Mouse (Mus musculus) ES-E14 (cell line): ENCODE data around the gene Ndufs8. TPM values are rescaled to one million over a fixed set of nuclear protein-coding genes. Genes with fewer than 3 reads are reported as not detected.

ENCODE experiments used
- DNase-seq: peaks from one replicate; pipeline ENCODE4 v3.0.0-alpha.2; 2013; ENCODE audit warnings: low read depth, low spot score
- H3K27ac ChIP-seq: 2 replicates; pipeline ENCODE4 v1.5.1; 2012; ENCODE audit warnings: low read depth, mild to moderate bottlenecking, low read length, moderate library complexity, mixed read lengths; ENCODE audit not compliant: poor library complexity, insufficient read depth, severe bottlenecking
- H3K36me3 ChIP-seq: 2 replicates; pipeline ENCODE4 v1.6.1; 2012; ENCODE audit warnings: mild to moderate bottlenecking, low read length, moderate library complexity, mixed read lengths; ENCODE audit not compliant: control insufficient read depth, poor library complexity, insufficient read depth, severe bottlenecking
- H3K4me1 ChIP-seq, 2 experiments: fragments of 150-350 bp in 1 of 2; sonication (generic) in 1 of 2; 2 replicates each; pipeline ENCODE4 v1.6.1; 2012; ENCODE audit warnings: low read length in 2 of 2, mild to moderate bottlenecking in 1 of 2, mixed read lengths in 1 of 2; ENCODE audit not compliant: control insufficient read depth in 2 of 2, insufficient read depth in 2 of 2, poor library complexity in 1 of 2
- H3K4me3 ChIP-seq, 2 experiments: fragments of 150-350 bp in 1 of 2; sonication (generic) in 1 of 2; 2 replicates each; pipeline ENCODE4 v1.5.1; 2012; ENCODE audit warnings: low read length in 2 of 2, low read depth in 1 of 2, mild to moderate bottlenecking in 1 of 2, mixed read lengths in 1 of 2; ENCODE audit not compliant: insufficient read depth in 1 of 2, poor library complexity in 1 of 2, severe bottlenecking in 1 of 2
- H3K9ac ChIP-seq: 2 replicates; pipeline ENCODE4 v1.6.1; 2012; ENCODE audit warnings: low read depth, mild to moderate bottlenecking, low read length, mixed read lengths; ENCODE audit not compliant: poor library complexity, insufficient read depth, severe bottlenecking
- H3K9me3 ChIP-seq: fragments of 150-350 bp; sonication (generic); 2 replicates; pipeline ENCODE4 v1.6.1; 2012; ENCODE audit warnings: low read depth, mild to moderate bottlenecking, low read length; ENCODE audit not compliant: control insufficient read depth, insufficient read depth
- CHD2 ChIP-seq: IDR thresholded peaks from 2 replicates; pipeline ENCODE4 v1.6.1; 2014; ENCODE audit warnings: mild to moderate bottlenecking, low read depth, low read length, inconsistent platforms
- HCFC1 ChIP-seq: IDR thresholded peaks from 2 replicates; pipeline ENCODE4 v1.6.1; 2012; ENCODE audit warnings: low read length, inconsistent platforms, borderline replicate concordance; ENCODE audit not compliant: insufficient read depth
- MAFK ChIP-seq: IDR thresholded peaks from 2 replicates; pipeline ENCODE4 v1.6.1; 2014; ENCODE audit warnings: mild to moderate bottlenecking, low read depth, low read length, inconsistent platforms; ENCODE audit not compliant: insufficient read depth
- ZC3H11A ChIP-seq: IDR thresholded peaks from 2 replicates; pipeline ENCODE4 v1.6.1; 2012; ENCODE audit warnings: low read depth, mild to moderate bottlenecking, inconsistent platforms, low read length, borderline replicate concordance
- ZNF384 ChIP-seq: IDR thresholded peaks from 2 replicates; pipeline ENCODE4 v1.6.1; 2012; ENCODE audit warnings: low read depth, low read length, inconsistent platforms
- in situ Hi-C, 2 experiments: fragments of 600-800 bp; cut with MboI; formaldehyde crosslinking; loops; one replicate each; pipeline ENCODE4 v1.15.1; 2025; ENCODE audit warnings: low sequenced_read_pairs in 2 of 2, inconsistent platforms in 1 of 2; ENCODE audit not compliant: unreplicated experiment in 2 of 2
- total RNA-seq: library from RNA; depleted of rRNA; stranded (reverse); fragments of 300-350 nt; gene quantifications from 2 replicates; pipeline ENCODE4 v1.2.3, GENCODE M21; 2012

Gene Ndufs8
- total RNA-seq, 1 experiment, result 134 TPM

DNA sequence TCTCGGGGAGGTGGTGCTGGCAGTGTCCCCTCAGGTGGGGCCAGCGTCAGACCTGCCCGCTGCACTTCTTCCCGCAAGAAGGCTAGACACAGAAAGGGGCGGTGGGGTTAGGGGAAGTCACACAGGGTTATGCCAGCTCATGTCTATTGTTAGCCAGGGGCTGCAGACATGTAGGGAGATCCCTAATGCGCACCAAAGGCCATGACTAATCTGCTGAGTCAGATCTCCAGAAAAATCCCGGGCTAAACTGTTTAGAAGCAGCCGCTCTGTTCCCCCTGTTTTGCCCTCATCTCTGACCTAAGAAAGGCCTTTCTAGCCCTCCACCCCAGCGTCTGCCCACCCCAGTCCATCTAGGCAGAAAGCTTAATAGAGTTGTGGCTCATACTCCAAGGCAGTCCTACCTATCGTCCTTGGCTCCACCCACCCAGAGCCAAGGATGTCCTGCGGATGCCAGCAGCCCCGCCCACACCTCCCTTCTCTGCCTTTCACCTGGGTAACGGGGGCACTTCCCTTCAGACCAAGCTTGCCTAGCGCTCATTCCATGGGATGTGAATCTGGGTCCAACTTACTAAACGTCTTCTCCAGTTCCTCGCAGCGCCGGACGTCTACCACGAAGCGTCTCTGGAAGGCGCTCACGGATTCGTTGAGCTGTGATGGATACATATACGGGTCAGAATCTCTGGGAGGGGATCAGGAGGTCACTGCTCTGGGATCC lies 8.8 kb downstream of the Ndufs8 start:
- Histone ChIP-seq H3K27ac (no peak overlapping the region), H3K36me3 (peaks cover 6% of the 10 kb centered on the region), H3K9me3 (no peaks in the 10 kb centered on the region), H3K4me1 (peaks cover 3 to 31% of the 10 kb centered on the region in 2 experiments; a peak in 3 of 4 replicates), H3K4me3 (peak overlapping the region; percentile 48 to 51), H3K9ac (peak overlapping the region; percentile 30; the same call in 1 of the 2 replicates)
- TF ChIP-seq CHD2 (no peak), MAFK (peak; percentile 89)
- in situ Hi-C loops, result no loop called here
- no peak for DNase-seq

DNA sequence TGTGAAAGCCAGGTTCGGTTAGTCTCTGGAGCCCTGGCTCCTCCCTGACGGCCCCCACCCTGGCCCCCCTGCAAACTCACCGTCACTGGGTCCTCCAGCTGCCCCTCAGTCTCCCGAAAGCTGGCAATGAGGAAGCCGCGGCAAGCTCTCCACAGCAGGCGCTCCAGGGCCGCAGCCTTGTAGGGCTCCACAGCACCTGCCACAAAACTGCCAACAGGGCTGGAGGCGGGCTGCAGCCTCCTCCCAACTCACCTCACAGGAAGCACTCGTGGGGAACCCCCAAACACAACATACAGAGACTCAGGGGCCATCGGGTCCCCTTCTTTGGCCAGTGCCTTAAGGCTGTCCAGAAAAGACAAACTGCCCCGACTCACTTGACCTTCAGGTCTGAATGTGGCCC lies 9.6 kb downstream of the Ndufs8 start:
- Histone ChIP-seq H3K27ac (no peak overlapping the region), H3K36me3 (no peaks in the 10 kb centered on the region), H3K4me1 (peaks cover 3 to 31% of the 10 kb centered on the region in 2 experiments; a peak in 3 of 4 replicates), H3K4me3 (no peak overlapping the region), H3K9ac (no peak overlapping the region), H3K9me3 (no peaks in the 10 kb centered on the region)
- no peak for TF ChIP-seq CHD2
- no peak for TF ChIP-seq ZC3H11A
- TF ChIP-seq MAFK, result no peak
- TF ChIP-seq HCFC1, result no peak
- no peak for TF ChIP-seq ZNF384
- in situ Hi-C loops, result no loop called here
- DNase-seq, result no peak

DNA sequence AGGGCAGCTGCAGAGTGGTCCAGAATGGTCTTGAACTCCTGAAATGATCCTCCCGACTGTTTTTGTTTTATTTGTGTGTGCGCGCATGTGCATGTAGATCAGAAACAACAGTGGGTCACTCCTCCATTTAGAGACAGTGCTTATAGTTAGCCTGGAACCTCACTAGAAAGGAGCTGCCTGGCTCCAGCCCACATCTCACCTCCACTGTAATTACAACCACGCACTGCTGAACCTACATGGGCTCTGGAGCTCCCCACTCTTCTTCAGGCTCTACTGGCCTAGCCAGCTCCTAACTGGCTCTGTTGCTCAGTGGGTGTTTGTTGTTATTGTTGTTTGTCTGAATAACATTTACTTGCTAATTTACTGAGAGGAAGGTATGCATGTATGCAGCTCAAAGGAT lies 13.0 kb downstream of the Ndufs8 start:
- in situ Hi-C loops, result no loop called here
- Histone ChIP-seq H3K27ac (no peak overlapping the region), H3K4me1 (peaks cover 3 to 11% of the 10 kb centered on the region in 2 experiments; a peak in 2 of 4 replicates), H3K9me3 (no peaks in the 10 kb centered on the region), H3K9ac (no peak overlapping the region), H3K36me3 (peaks cover 10% of the 10 kb centered on the region; the same call in 1 of the 2 replicates), H3K4me3 (no peak overlapping the region)
- DNase-seq, result no peak
- TF ChIP-seq CHD2 (no peak), ZC3H11A (no peak), MAFK (no peak), HCFC1 (no peak)

DNA sequence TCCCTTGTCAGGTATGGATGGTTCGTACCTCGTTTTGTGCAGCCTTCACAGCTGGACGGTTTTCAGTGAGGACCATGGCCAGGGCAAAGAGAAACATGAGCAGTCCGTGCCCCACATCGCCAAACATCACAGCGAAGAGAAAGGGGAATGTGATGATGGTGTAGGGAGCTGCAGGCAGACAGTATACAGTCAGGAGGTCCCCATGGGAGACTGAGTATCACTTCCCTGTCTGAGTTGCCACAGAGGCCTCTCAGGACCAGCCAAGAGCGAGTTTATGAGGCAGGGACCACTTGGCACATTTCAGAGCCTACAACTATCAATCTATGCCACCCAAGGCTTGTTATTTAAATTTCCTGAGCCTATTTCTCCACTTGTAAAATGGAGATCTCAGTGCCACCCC lies 13.6 kb downstream of the Ndufs8 start:
- in situ Hi-C loops, result no loop called here
- Histone ChIP-seq H3K9me3 (no peaks in the 10 kb centered on the region), H3K4me1 (peaks cover 3 to 10% of the 10 kb centered on the region in 2 experiments; a peak in 2 of 4 replicates), H3K27ac (no peak overlapping the region), H3K4me3 (no peak overlapping the region), H3K36me3 (peaks cover 14% of the 10 kb centered on the region; the same call in 1 of the 2 replicates), H3K9ac (no peak overlapping the region)
- no peak for DNase-seq
- no peak for TF ChIP-seq MAFK
- no peak for TF ChIP-seq CHD2
- no peak for TF ChIP-seq ZNF384
- no peak for TF ChIP-seq HCFC1
- no peak for TF ChIP-seq ZC3H11A
